Mouse (Mus musculus) liver (tissue): ENCODE measurements around the gene Nckap5.

ENCODE experiments used
- DNase-seq: peaks from one replicate; pipeline ENCODE4 v3.0.0-alpha.2; 2020; ENCODE audit warnings: mixed read lengths

The Nckap5 gene

DNA sequence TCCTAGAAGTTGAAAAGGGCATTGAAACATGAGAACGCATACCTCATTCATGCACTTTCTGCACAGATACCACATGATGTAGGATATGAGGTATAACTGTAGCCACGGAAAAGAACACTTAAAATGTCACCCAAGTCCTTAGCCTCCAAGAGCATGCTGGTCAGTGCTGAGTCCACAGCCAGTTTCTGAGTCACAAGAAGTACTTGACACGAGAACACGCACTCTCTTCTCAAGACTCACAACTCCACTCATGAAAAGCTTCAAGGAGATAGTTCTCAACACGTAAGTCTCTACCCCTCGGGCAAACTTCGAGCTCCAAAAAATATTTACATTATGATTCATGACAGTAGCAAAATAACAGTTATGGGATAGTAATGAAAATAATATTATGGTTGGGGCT is 137.0 kb downstream of the Nckap5 start:
- DNase-seq = no peak

DNA sequence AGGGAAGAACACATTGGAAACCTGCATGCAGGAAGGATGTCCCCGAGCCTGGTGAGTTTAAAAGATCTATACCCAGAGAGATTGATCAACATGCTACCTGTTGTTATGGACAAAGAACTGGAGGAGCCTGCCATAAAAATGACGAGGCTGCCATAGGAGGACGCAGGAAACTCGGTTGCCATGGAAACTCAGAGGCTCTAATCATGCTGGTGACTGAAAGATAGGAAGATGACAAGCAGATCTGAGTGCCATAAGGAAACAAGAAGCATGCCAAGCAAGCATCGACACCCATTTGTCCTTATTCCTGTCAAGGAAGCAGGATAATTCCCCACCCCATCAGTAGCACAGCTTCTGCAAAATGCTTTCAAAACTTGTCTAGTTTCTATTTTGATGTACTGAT is 142.0 kb downstream of the Nckap5 start:
- DNase-seq = no peak

- no peak for DNase-seq
These were observed 143.9 kb downstream of the Nckap5 start for GRCm38 (mm10) chr1:126686678-126687077.

DNA sequence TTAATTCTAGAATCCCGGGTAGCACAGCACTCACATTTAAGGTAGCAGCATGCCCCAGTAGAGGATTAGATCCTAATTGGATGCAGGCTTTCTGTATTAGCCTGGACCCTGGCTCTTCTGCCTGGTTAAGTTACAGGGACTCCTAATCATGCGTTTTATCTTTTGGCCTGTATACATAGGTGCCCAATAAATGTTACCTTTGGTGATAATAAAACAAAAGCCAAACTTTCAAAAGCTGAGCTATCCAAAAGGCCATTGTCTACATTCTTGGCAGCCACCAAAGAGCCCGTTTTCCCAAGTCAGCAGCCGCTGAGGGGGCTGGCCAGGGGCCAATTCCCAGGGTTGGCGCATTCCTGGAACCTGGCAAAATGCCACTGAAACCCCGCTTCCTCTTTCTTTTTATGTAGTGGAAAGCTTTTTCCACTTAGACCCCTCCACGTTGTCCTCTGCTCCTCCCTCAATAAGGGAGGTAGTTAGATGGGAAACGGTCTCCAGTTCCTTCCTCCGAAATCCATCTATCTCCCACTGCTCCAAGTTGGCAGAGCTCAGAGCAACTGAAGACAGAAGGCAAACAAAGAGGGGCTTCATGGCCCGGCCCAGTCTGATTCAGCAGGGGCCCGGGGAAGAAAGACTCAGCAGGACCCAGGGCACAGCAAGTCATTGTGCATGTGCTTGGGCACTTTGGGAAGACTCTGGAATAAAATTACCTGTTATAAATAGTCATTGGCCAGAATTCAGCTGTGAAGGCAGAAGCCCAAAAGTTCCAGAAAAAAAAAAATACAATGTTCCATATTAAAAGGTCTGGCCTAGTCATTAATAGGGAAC is 146.8 kb downstream of the Nckap5 start:
- DNase-seq = peak; percentile 48

DNA sequence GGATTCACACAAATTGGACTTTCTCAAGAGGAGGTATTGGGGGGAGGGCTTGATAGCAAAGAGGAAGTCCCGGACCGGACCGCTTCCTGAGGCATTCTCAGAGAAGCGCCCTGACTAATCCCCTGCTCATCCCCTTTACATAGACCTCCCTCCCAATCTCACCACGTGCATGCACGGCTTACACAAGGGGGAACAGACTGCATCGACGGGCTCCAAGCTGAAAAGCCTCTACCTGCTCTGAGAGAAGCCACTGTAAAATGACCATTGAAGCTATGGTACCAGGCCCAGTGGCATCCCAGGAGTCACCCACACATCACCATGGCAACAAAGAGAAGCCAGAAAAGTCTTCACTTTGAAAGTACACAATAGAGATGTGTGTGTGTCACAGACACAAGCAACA is 148.8 kb downstream of the Nckap5 start:
- no peak for DNase-seq

DNA sequence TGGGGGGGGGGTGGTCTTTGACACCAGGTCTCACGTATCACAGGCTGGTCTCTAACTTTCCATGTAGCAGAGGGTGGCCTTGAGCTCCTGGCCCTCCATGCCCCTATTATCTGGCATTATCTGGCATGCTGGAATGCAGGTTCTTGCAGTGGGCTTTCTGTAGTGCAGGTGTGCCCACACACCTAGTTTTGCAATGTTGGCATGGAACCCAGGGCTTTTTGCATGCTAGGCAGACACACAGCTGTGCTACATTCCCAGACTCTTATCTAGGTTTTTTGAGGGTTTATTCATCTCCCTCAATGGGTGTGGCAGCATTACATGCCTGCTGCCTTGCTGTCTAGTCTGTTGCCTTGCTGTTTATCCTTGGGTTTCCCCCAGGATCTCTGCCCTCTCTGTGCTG is 151.3 kb downstream of the Nckap5 start:
- no peak for DNase-seq

GRCm38 (mm10) chr1:126677280-126677679 is 153.3 kb downstream of the Nckap5 start:
- DNase-seq = no peak

GRCm38 (mm10) chr1:126676769-126677168 is 153.8 kb downstream of the Nckap5 start:
- no peak for DNase-seq

DNA sequence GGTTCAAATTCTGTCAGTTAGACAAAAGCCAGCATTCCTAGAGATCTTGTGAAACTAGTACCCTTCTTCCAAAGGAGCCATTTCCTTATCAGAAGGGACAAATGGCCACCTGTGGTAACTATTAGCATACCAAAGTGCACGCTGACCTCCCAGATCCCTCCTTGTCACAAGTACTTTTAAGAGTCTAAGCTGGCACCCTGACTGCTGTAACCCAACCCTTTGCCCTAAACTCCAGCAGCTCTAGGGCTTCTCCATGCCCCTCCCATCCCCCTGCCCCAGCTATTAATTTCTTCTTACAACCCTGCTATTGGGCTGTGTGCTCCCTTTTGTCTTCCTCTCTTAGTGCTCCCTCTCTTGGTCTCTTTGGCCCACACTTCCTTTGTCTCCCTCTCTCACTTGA is 155.5 kb downstream of the Nckap5 start:
- DNase-seq = no peak

DNA sequence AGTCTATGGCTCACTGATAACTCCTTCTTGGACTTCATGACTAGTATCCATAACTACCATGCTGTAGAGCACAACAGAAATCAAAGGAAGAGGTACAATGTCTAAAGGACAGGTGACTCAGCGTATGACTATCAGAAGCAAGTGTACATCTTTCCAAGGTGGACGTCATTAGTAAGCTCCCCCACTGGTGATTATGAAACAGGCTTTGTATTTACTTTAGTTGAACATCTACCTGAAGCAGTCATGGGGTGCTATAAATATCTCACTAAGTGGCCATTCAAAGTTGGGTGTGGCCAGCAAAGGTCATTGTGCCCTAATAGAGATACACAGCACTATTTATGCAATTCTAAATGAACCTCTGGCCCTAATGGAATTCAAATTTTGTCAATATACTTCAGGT is 157.4 kb downstream of the Nckap5 start:
- DNase-seq = no peak

DNA sequence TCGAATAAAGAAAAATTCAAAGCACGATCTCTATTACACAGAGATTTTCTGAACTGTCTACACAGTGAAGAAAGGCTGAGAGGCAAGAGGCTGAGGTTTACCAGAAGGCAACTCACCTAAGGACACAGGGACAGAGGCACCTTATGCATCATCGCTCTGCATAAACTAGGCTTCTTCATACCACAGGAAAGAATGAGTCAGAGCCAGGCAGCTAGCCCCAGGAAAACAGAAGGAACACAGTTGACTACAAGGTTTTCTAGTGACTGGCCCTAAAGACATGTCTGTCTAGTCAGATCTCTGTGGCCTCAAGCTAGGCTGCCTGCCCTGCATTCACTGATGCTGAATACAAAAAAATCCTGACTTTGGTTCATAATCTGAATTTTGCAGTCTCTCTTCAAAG is 160.1 kb downstream of the Nckap5 start:
- DNase-seq = no peak

DNA sequence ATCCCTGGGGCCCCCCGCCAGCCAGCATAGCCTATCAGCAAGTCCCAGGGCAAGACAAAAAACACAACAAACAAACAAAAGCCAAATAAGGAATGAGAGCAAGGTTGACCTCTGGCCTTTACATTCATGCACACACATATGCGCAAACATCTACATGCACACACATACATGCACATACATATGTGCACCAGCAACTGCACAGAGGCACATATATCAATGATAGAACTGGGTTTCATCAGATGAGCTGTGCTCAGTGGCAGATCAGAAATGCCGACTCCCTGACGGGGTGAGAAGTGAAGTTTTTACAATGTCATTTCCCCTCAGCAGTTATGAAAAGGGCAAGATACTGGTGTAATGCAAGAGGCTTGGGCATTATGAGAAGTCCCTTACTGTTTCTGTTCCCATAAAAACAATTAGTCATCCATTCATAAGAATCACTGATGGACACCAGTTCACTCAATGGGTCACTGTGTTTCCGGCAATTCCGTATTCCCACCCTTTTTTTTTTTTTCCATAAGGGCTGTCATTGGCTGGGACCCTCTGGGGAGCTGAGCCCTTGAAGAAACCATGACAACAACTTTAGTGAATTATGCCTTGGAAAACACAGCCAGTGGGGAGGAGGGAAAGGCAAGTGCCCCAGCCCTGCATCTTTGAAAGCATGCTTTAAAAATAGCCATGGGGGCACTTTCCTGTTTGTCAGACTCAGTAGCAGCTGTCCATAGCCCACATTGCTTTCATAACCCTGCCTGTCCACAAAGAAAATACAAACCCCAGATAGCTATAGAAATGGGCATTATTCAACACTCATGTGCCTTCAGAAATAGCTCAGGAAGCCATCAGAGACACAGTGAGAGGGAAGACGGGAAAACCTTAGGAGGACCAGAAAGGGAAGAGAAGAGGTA is 170.2 kb downstream of the Nckap5 start:
- DNase-seq = no peak

DNA sequence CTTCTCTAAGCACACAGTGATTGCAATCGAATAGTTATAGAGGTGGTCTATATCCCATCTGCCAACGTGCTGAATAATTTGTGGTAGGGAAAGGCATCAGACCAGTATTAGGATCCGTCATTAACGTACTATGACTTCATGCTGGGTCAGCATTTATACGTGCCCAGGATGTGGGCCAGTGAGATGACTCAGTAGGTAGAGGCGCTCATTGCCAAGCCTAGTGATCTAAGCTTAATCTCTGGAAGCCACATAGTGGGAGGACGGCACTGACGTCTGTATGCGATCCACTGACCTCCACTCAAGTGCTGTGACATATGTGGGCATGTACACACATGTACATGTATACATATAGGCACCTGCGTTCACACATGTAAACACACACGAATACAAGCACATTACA is 171.9 kb downstream of the Nckap5 start:
- no peak for DNase-seq

- DNase-seq = no peak
These were observed 174.4 kb downstream of the Nckap5 start for GRCm38 (mm10) chr1:126656246-126656645.

DNA sequence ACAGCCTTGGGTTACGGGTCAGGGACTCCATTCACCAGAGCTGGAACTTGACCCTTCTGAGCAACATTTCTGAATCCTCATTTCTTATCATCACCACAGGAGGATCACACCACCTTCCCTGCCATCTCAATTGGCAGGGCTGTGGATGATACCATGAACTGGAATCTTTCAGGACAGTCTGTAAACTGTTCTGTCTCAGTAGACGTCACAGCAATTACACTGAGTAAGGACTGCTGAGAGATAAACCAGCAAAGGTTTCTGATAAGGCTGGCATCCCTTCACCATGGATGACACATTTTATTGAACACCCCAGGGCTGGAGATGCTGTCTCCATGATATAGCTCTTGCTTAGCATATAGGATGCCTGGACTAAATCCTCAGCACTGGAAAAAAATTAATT is 178.5 kb downstream of the Nckap5 start:
- DNase-seq = no peak

- DNase-seq = peak; percentile 57
These were observed 179.8 kb downstream of the Nckap5 start for GRCm38 (mm10) chr1:126650806-126651205.

GRCm38 (mm10) chr1:126642751-126643150 is 187.8 kb downstream of the Nckap5 start:
- no peak for DNase-seq

- no peak for DNase-seq
These were observed 191.1 kb downstream of the Nckap5 start for GRCm38 (mm10) chr1:126639463-126639862.

DNA sequence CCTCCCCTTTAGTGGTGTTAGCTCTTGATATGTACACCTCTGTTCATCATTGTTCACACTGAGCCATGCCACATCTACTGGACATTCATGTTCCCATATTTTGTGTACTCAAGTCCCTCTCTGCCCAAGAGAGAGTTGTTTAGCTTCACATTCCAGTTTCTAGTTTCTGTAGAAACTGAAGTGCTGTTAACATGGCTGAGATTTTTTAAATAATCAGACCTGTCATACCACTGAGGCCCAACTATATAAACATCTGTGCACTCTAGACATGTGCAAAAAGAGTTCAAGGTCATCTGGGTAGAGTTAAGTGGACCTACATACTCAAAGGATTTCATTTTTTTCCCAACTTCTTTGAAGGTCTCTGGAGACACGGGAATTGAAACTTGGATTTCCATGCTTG is 193.1 kb downstream of the Nckap5 start:
- no peak for DNase-seq

GRCm38 (mm10) chr1:126626206-126626605 is 204.4 kb downstream of the Nckap5 start:
- no peak for DNase-seq

DNA sequence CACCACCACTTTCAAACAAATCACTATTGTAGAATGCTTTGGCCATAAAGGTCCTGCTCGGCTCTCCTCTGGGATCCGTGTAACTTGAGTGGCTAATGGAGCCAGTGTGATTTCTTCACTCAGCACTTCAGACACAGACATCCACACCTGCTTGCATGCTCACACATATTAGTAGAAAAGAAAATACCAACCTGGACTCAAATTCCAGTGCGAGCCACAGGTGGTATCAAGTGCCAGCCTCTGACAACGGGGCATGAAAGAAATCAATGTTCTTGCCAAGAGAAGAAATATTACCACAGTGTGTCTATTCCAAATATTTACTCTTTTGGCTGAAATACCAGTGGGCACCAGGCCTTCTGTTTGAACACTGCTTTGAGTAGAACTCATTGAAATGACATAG is 208.6 kb downstream of the Nckap5 start:
- no peak for DNase-seq

DNA sequence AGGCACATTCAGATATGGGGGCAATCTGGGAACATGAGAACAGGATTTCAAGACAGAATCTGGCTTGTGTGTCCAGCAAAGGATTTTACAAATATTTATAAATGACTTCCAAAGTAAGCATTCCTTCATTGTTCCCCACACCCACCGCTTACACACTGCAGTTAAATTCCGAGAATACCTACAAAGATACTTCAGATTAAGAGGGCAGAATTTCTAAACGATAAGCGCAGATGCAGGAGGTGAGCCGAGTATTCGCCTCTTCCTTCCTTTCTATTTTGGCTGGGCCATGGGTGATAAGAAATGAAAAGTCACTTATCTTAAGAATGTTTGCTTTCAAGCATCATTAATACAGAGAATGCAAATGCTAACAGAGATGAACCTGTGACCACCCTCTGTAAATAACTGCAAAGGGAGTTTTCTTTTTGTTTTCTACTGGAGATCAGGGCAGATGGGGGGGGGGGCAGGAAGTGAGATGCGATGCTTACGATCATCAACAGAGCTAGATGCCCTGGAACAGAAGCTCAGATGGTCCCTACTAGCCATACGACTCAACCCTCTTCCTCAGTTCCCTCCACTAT is 213.0 kb downstream of the Nckap5 start:
- no peak for DNase-seq

DNA sequence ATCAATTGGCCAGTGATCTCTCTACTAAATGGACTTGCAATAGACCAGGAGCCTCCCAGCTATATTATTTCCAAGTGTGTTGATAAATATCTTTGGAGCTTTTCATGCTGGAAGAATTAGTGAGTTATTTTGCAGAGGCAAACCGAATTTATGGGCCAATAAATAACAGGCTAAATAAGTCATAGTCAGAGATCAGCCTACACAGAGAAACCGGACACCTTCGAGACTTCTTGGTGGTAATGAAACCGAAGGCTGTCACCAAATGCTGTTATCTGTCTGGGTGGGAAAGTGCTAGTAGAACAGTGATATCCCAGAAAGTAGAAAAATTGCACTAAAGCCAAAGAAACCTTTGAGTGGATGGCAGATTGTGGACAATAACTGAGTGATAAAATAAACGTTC is 213.6 kb downstream of the Nckap5 start:
- DNase-seq = no peak

- no peak for DNase-seq
These were observed 217.7 kb downstream of the Nckap5 start for GRCm38 (mm10) chr1:126612916-126613315.
